Mouse (Mus musculus) right cerebral cortex, postnatal 36 days (tissue): ENCODE results near the gene Cacybp.

Source experiments
- DNase-seq, 2 experiments: peaks; one replicate each; pipeline ENCODE4 v3.0.0; 2022; ENCODE audit warnings: low spot score in 2 of 2, mixed read lengths in 1 of 2

Gene Cacybp

GRCm38 (mm10) chr1:160214171-160214570 lies 1.5 kb upstream of the Cacybp start:
- no peak for DNase-seq

GRCm38 (mm10) chr1:160212123-160212691 lies 468 bp downstream of the Cacybp start:
- DNase-seq, result peak in 1 of 2 experiments; percentile 23

GRCm38 (mm10) chr1:160211597-160212122 lies 1.0 kb downstream of the Cacybp start:
- DNase-seq, result no peak

- no peak for DNase-seq
These were observed 2.1 kb downstream of the Cacybp start for GRCm38 (mm10) chr1:160210566-160210965.

GRCm38 (mm10) chr1:160209844-160210243 lies 2.8 kb downstream of the Cacybp start:
- DNase-seq, result no peak

GRCm38 (mm10) chr1:160205486-160205885 lies 7.2 kb downstream of the Cacybp start:
- no peak for DNase-seq

GRCm38 (mm10) chr1:160195337-160195663 lies 17.4 kb downstream of the Cacybp start:
- no peak for DNase-seq

- DNase-seq, result peak; percentile 98 to 99
These were observed 17.9 kb downstream of the Cacybp start, which contains the start of gene Mrps14 for GRCm38 (mm10) chr1:160194529-160195336. TSS of gene Mrps14 (plus strand) at chr1:160195215.

GRCm38 (mm10) chr1:160184506-160184905 lies 28.2 kb downstream of the Cacybp start:
- DNase-seq, result peak in 1 of 2 experiments; percentile 30

- no peak for DNase-seq
These were observed 31.5 kb downstream of the Cacybp start for GRCm38 (mm10) chr1:160181216-160181615.

- no peak for DNase-seq
These were observed 35.8 kb downstream of the Cacybp start for GRCm38 (mm10) chr1:160176903-160177302.

GRCm38 (mm10) chr1:160166600-160166999 lies 46.1 kb downstream of the Cacybp start:
- DNase-seq, result no peak

GRCm38 (mm10) chr1:160158190-160158589 lies 54.5 kb downstream of the Cacybp start:
- no peak for DNase-seq

- no peak for DNase-seq
These were observed 59.2 kb downstream of the Cacybp start, which contains the start of gene Tnn for GRCm38 (mm10) chr1:160153480-160153879. TSS of gene Tnn (minus strand) at chr1:160153580.
